8 mouse cellular contexts compared by ENCODE assay signal in genomic region chr11:118401760-118402280, GRCm38 (mm10). TPM values are rescaled to one million over a fixed set of nuclear protein-coding genes. Genes with fewer than 3 reads are reported as not detected.
DNase-seq lines count a peak whose midpoint lies in the region; ATAC-seq lines count a peak whose summit lies in the region.

Lgals3bp (minus strand) TSS chr11:118402092.

- no peak within 1 kb of the TSS for H3K9ac ChIP-seq in forebrain, embryonic 15.5 days (replicated peaks)
- peak within 1 kb of the TSS; percentile 49; the same call in 1 of the 2 replicates for H3K9ac ChIP-seq in hindbrain, embryonic 13.5 days
- no peak within 1 kb of the TSS for H3K9ac ChIP-seq in lung, embryonic 15.5 days

- 61% methylated on average over 7 of the region's 7 CpGs for WGBS in forebrain, embryonic 10.5 days
- 55% methylated on average over 7 of the region's 7 CpGs for WGBS in forebrain, embryonic 15.5 days
- 66% methylated on average over 7 of the region's 7 CpGs for WGBS in hindbrain, embryonic 13.5 days
- 44% methylated on average over 7 of the region's 7 CpGs for WGBS in lung, embryonic 15.5 days

- no peak for DNase-seq in forebrain, embryonic 10.5 days (ENCODE audit: extremely low spot score, low spot score)
- DNase-seq in brain, adult 2 months (ENCODE audit: low read depth, low spot score), result peak; percentile 94
- DNase-seq in frontal cortex, postnatal 36 days (ENCODE audit: low spot score in 2 of 2), result peak; percentile 31 to 66
- DNase-seq in layer of hippocampus, postnatal 14 days (ENCODE audit: low spot score in 2 of 2), result peak; percentile 37 to 65
- peak; percentile 36 for DNase-seq in right cerebral cortex, postnatal 4 days

- H3K36me3 ChIP-seq in forebrain, embryonic 10.5 days (replicated peaks), result peaks cover 19% of the 10 kb centered on the region
- peaks cover 13% of the 10 kb centered on the region for H3K36me3 ChIP-seq in forebrain, embryonic 15.5 days
- peaks cover 17% of the 10 kb centered on the region for H3K36me3 ChIP-seq in hindbrain, embryonic 13.5 days
- H3K36me3 ChIP-seq in lung, embryonic 15.5 days, result peaks cover 10% of the 10 kb centered on the region; the same call in 1 of the 2 replicates

- H3K27ac ChIP-seq in forebrain, embryonic 10.5 days, result peak within 1 kb of the TSS; percentile 1; the same call in 1 of the 2 replicates
- no peak within 1 kb of the TSS for H3K27ac ChIP-seq in forebrain, embryonic 15.5 days (replicated peaks)
- peak within 1 kb of the TSS; percentile 18; the same call in 1 of the 2 replicates for H3K27ac ChIP-seq in hindbrain, embryonic 13.5 days
- H3K27ac ChIP-seq in lung, embryonic 15.5 days, result peak within 1 kb of the TSS; percentile 13; the same call in 1 of the 2 replicates

- H3K4me3 ChIP-seq in forebrain, embryonic 10.5 days, result no peak within 1 kb of the TSS
- no peak within 1 kb of the TSS for H3K4me3 ChIP-seq in forebrain, embryonic 15.5 days
- H3K4me3 ChIP-seq in hindbrain, embryonic 13.5 days, result no peak within 1 kb of the TSS
- H3K4me3 ChIP-seq in lung, embryonic 15.5 days, result no peak within 1 kb of the TSS

- H3K4me1 ChIP-seq in forebrain, embryonic 10.5 days, result peaks cover 31% of the 10 kb centered on the region
- H3K4me1 ChIP-seq in forebrain, embryonic 15.5 days, result peaks cover 4% of the 10 kb centered on the region; the same call in 1 of the 2 replicates
- peaks cover 14% of the 10 kb centered on the region for H3K4me1 ChIP-seq in hindbrain, embryonic 13.5 days (replicated peaks)
- H3K4me1 ChIP-seq in lung, embryonic 15.5 days, result peaks cover 10% of the 10 kb centered on the region

- no peaks in the 10 kb centered on the region for H3K9me3 ChIP-seq in forebrain, embryonic 10.5 days
- no peaks in the 10 kb centered on the region for H3K9me3 ChIP-seq in forebrain, embryonic 15.5 days
- no peaks in the 10 kb centered on the region for H3K9me3 ChIP-seq in hindbrain, embryonic 13.5 days
- H3K9me3 ChIP-seq in lung, embryonic 15.5 days, result no peaks in the 10 kb centered on the region

- no peak within 1 kb of the TSS for H3K4me2 ChIP-seq in forebrain, embryonic 15.5 days (replicated peaks)
- H3K4me2 ChIP-seq in hindbrain, embryonic 13.5 days, result no peak within 1 kb of the TSS
- H3K4me2 ChIP-seq in lung, embryonic 15.5 days, result no peak within 1 kb of the TSS

- no peaks in the 10 kb centered on the region for H3K27me3 ChIP-seq in forebrain, embryonic 10.5 days (ENCODE audit: poor library complexity, severe bottlenecking)
- no peaks in the 10 kb centered on the region for H3K27me3 ChIP-seq in forebrain, embryonic 15.5 days
- no peaks in the 10 kb centered on the region for H3K27me3 ChIP-seq in hindbrain, embryonic 13.5 days
- no peaks in the 10 kb centered on the region for H3K27me3 ChIP-seq in lung, embryonic 15.5 days

- no peak for ATAC-seq in forebrain, embryonic 15.5 days (replicated peaks)
- no peak for ATAC-seq in hindbrain, embryonic 13.5 days (ENCODE audit: low FRiP score)
- 0 out of 2 replicates have a peak, but pooled peaks have one; percentile 29 for ATAC-seq in lung, embryonic 15.5 days (ENCODE audit: borderline replicate concordance, extremely low read depth, low FRiP score, low TSS enrichment)

RNA-seq across cellular contexts. Expression of gene Lgals3bp, which starts in this region (rescaled TPM):
- 0.47 and 1.0 TPM in 2 replicates for polyA plus RNA-seq in forebrain, embryonic 10.5 days (2016; fragmentation: Nextera tagmentation; extraction: Ambion mirVana)
- polyA plus RNA-seq in forebrain, embryonic 15.5 days (2015; fragmentation: Nextera tagmentation; extraction: Ambion mirVana), result 2.6 TPM in 2 replicates
- polyA plus RNA-seq in hindbrain, embryonic 13.5 days (2015; fragmentation: Nextera tagmentation; extraction: Ambion mirVana), result 2.9 and 4.8 TPM in 2 replicates
- total RNA-seq in layer of hippocampus, postnatal 14 days (2021), result 10 to 100 TPM; 11.1 to 14.4 TPM
- polyA plus RNA-seq in lung, embryonic 15.5 days (2015; fragmentation: Nextera tagmentation; extraction: Ambion mirVana), result 4.9 and 6.9 TPM in 2 replicates
